Mouse (Mus musculus) hindbrain, embryonic 14.5 days (tissue): ENCODE data around the gene Nol4l. TPM values are rescaled to one million over a fixed set of nuclear protein-coding genes. Genes with fewer than 3 reads are reported as not detected.

Experiments
- ATAC-seq: fragments of 200-750 bp; cut with Nextera tagmentation; 2 replicates; pipeline ENCODE4 v1.8.0; 2017; ENCODE audit warnings: moderate number of reproducible peaks, mild to moderate bottlenecking, moderate TSS enrichment, moderate library complexity; ENCODE audit not compliant: low FRiP score
- DNase-seq: peaks from one replicate; pipeline ENCODE4 v3.0.0-alpha.2; 2015; ENCODE audit warnings: low spot score
- H3K27ac ChIP-seq: fragments of 300-500 bp; sonication (generic); 2 replicates; pipeline ENCODE4 v1.5.1; 2014; ENCODE audit warnings: mild to moderate bottlenecking, moderate library complexity
- H3K27me3 ChIP-seq: fragments of 300-500 bp; sonication (generic); 2 replicates; pipeline ENCODE4 v1.6.1; 2014; ENCODE audit warnings: mild to moderate bottlenecking, low read length, mixed read lengths; ENCODE audit not compliant: control insufficient read depth, insufficient read depth
- H3K36me3 ChIP-seq: fragments of 300-500 bp; sonication (generic); replicated peaks from 2 replicates; pipeline ENCODE4 v1.6.1; 2014; ENCODE audit not compliant: control insufficient read depth, insufficient read depth
- H3K4me1 ChIP-seq: fragments of 300-500 bp; sonication (generic); replicated peaks from 2 replicates; pipeline ENCODE4 v1.6.1; 2014; ENCODE audit warnings: antibody characterized with exemption, low read length, mixed read lengths; ENCODE audit not compliant: control insufficient read depth, insufficient read depth
- H3K4me2 ChIP-seq: fragments of 300-500 bp; sonication (generic); replicated peaks from 2 replicates; pipeline ENCODE4 v1.6.1; 2014; ENCODE audit warnings: mild to moderate bottlenecking, moderate library complexity
- H3K4me3 ChIP-seq: fragments of 300-500 bp; sonication (generic); replicated peaks from 2 replicates; pipeline ENCODE4 v1.5.1; 2014; ENCODE audit warnings: mild to moderate bottlenecking, low read length
- H3K9ac ChIP-seq: fragments of 300-500 bp; sonication (generic); 2 replicates; pipeline ENCODE4 v1.6.1; 2014
- H3K9me3 ChIP-seq: fragments of 300-500 bp; sonication (generic); 2 replicates; pipeline ENCODE4 v1.6.1; 2016; ENCODE audit warnings: low read length; ENCODE audit not compliant: control insufficient read depth
- WGBS: fragments of 180-500 bp; shearing (Covaris S2); extraction: QIAGEN DNeasy Blood & Tissue Kit; methylation state at CpG from one replicate; pipeline ENCODE4 v1.1.7; 2014; 5-methylcytosine and 5-hydroxymethylcytosine counted together
- polyA plus RNA-seq: library from polyadenylated mRNA; unstranded; fragments of >200 nt; fragmentation: Nextera tagmentation; extraction: Ambion mirVana; gene quantifications from 2 replicates; pipeline ENCODE4 v1.2.1, GENCODE M21; 2014

Nol4l gene
- polyA plus RNA-seq, 1 experiment from 2014 or later = 44.8 TPM

DNA sequence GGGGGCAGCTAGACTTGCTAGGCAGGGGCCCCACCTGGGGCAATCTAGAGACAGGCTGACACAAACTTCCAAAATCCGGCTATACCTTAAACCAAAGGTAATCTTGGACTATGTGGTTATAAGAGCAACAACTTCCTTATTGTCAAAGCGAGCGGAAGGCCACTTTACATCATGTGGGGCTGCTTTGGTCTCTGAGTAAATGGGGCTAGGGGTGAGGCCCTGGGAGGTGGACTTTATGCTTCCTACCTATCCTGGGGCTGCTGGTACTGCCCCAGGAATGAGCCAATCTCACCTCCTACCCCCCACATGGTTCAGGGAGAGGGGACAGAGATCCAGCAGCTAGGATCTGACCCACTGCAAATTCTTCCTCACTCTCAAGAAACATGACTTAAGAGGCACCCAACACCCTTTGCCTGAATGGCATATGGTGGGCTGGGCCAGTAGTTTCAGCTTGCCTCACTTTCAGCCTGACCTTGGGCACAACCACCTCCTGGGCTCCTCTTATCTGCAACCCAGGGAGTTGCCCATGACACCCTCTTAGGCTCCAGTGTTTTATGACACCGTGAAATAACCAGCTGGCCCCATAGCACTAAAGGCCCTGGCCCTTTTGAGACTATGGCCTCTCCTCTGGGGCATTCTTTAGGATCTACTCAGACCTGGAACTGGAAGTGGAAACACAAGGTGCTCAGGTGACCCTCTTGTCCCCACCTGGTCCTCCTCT lies 104.5 kb downstream of the Nol4l start:
- WGBS = 89% methylated on average over 4 of the region's 4 CpGs
- Histone ChIP-seq H3K4me2 (no peak overlapping the region), H3K36me3 (peaks cover 52% of the 10 kb centered on the region), H3K4me1 (peaks cover 37% of the 10 kb centered on the region), H3K27ac (peak overlapping the region; percentile 62), H3K4me3 (no peak overlapping the region), H3K9me3 (no peaks in the 10 kb centered on the region), H3K9ac (no peak overlapping the region), H3K27me3 (no peaks in the 10 kb centered on the region)
- ATAC-seq (no peak), DNase-seq (no peak)

DNA sequence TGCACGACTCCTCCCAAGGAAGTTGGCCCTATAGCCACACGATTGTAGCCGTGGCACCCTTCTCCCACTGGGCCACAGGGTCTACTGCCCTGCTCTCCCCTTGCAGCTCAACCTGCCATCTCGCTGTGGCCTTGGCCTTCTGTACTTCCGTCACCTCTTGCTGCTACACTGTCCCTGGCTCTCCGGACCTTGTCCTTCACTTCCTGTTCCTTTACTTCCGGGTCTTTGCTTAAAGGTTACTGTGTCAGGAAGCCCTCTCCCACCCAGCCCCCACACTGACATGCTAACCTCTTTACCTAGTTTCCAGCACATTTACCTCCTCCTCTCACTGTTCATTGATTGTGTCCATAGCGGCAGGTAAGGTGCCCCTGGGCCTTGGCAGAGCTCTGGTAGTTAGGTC lies 105.2 kb downstream of the Nol4l start:
- DNase-seq = no peak
- no peak overlapping the region for H3K9ac ChIP-seq
- no peak overlapping the region; the same call in 1 of the 2 replicates for H3K27ac ChIP-seq
- H3K27me3 ChIP-seq = no peaks in the 10 kb centered on the region
- 83% methylated on average over 8 of the region's 8 CpGs for WGBS
- peaks cover 37% of the 10 kb centered on the region for H3K4me1 ChIP-seq
- H3K4me3 ChIP-seq = no peak overlapping the region
- no peak for ATAC-seq
- H3K4me2 ChIP-seq = no peak overlapping the region
- peaks cover 52% of the 10 kb centered on the region for H3K36me3 ChIP-seq
- H3K9me3 ChIP-seq = no peaks in the 10 kb centered on the region

DNA sequence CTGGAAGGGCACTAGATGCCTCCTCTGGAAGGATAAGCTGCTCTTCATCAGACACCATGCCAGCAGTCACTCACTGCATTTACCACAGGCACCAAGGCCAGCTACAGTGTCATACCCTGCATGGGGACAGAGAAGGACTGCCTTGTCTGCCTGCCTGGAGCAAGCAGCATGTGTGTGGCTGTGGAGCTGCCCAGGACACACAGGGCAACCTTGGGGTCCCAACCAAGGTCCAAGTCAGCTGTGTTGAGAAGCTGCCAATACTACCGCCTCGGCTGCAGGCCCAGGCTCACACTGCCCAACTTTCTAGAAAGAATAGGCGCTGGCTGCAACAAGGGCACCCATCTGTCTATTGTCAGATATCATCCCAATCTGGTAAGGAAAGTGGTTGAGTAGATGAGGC lies 106.7 kb downstream of the Nol4l start:
- Histone ChIP-seq H3K36me3 (peaks cover 54% of the 10 kb centered on the region), H3K4me2 (no peak overlapping the region), H3K4me1 (peaks cover 37% of the 10 kb centered on the region), H3K27ac (no peak overlapping the region), H3K4me3 (no peak overlapping the region), H3K9me3 (no peaks in the 10 kb centered on the region), H3K27me3 (no peaks in the 10 kb centered on the region), H3K9ac (no peak overlapping the region)
- 76% methylated on average over 3 of the region's 3 CpGs for WGBS
- DNase-seq (no peak), ATAC-seq (no peak)

DNA sequence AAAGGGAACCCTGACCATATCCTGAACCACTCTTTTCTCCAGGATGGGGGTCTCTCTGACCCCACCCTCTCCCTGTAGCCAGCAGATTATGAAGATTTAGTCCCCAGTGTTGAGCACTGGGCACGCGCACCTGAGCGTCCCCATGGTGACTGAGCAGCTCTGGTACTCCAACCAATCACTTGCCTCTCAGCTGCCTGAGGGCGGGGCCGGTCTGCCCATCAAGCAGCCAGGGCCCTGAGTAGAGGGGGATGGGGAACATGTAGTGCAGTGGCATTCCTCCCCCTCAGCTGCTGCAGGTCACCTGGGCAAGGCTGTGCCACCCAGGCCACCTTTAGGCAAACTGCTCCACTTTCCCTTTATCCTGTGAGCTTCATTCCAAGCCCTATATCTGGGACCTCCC lies 107.7 kb downstream of the Nol4l start:
- Histone ChIP-seq H3K27me3 (no peaks in the 10 kb centered on the region), H3K4me2 (no peak overlapping the region), H3K4me1 (peaks cover 35% of the 10 kb centered on the region), H3K4me3 (no peak overlapping the region), H3K27ac (no peak overlapping the region), H3K36me3 (peaks cover 62% of the 10 kb centered on the region), H3K9ac (no peak overlapping the region), H3K9me3 (no peaks in the 10 kb centered on the region)
- WGBS = 17% methylated on average over 5 of the region's 5 CpGs
- DNase-seq (no peak), ATAC-seq (peak; percentile 40; the same call in 1 of the 2 replicates)

DNA sequence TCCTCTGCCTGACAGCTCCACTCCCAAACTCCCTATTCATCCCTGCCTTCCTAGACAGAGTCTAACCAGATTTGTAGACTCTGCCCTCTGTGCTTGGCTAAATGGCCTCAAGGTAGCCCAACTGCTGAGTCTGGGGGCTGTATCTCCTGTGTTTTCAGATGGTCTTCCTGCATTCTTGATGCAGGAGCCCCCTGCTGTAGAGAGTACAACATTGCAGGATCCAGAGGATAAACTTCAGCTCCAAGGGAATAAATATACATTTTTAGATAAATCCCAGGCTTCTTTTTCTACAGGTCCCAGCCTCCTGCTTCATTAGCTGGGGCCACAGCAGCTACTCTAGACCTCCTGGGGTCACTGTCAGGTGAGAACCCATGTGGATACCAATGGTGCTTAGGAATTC lies 108.5 kb downstream of the Nol4l start:
- peaks cover 30% of the 10 kb centered on the region for H3K4me1 ChIP-seq
- H3K9ac ChIP-seq = no peak overlapping the region
- no peak overlapping the region for H3K27ac ChIP-seq
- DNase-seq (no peak), ATAC-seq (no peak)
- H3K36me3 ChIP-seq = peaks cover 70% of the 10 kb centered on the region
- H3K4me2 ChIP-seq = no peak overlapping the region
- no peaks in the 10 kb centered on the region for H3K27me3 ChIP-seq
- no peaks in the 10 kb centered on the region for H3K9me3 ChIP-seq
- no peak overlapping the region for H3K4me3 ChIP-seq

DNA sequence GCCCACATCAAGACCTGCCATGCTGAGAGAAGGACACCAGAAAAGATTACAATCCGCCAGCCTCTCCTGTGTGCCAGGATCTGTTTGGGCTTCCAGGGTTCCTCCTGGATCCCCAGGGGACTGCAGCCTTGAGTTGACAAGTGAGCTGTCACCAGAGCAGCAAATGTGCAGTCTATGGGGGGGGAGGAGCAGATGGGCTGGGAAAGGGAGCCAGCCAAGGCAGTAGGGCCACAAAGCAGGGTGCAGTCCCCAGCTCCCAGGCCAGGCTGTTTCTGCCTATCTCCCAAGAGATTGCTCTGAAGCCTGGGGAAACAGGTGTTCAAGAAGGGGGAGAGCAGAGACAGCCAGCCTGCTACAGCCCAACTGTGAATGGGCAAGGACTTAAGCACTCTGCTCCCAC lies 111.4 kb downstream of the Nol4l start:
- ATAC-seq (no peak), DNase-seq (no peak)
- H3K36me3 ChIP-seq = peaks cover 77% of the 10 kb centered on the region
- no peak overlapping the region for H3K4me3 ChIP-seq
- no peak overlapping the region for H3K9ac ChIP-seq
- H3K27me3 ChIP-seq = no peaks in the 10 kb centered on the region
- H3K27ac ChIP-seq = no peak overlapping the region
- H3K4me2 ChIP-seq = no peak overlapping the region
- peaks cover 15% of the 10 kb centered on the region; the same call in 1 of the 2 replicates for H3K4me1 ChIP-seq
- H3K9me3 ChIP-seq = no peaks in the 10 kb centered on the region
- 85% methylated on average over 1 of the region's 1 CpGs for WGBS

DNA sequence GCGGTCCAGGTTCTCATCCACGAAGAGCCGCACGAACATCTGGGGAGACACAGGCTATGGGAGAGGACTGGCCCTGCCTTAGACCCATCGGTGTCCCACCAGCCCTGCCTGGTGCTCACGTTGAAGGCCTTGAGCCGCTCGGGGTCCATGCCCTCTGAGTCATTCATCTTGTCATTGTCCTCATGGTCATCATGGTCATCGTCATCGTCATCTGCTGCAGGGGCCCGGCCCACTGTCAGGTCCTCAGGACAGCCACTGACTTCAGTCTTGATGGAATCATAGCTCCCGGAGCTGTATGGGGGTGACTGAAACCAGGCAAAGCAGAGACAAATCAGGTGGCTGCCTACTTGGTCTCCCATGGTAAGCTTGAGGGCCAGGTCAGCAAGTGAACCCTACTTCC lies 111.9 kb downstream of the Nol4l start:
- Histone ChIP-seq H3K4me2 (no peak overlapping the region), H3K4me3 (no peak overlapping the region), H3K27ac (no peak overlapping the region), H3K4me1 (peaks cover 10% of the 10 kb centered on the region; the same call in 1 of the 2 replicates), H3K27me3 (no peaks in the 10 kb centered on the region), H3K36me3 (peaks cover 83% of the 10 kb centered on the region), H3K9me3 (no peaks in the 10 kb centered on the region), H3K9ac (no peak overlapping the region)
- no peak for ATAC-seq
- no peak for DNase-seq
- 96% methylated on average over 12 of the region's 12 CpGs for WGBS

DNA sequence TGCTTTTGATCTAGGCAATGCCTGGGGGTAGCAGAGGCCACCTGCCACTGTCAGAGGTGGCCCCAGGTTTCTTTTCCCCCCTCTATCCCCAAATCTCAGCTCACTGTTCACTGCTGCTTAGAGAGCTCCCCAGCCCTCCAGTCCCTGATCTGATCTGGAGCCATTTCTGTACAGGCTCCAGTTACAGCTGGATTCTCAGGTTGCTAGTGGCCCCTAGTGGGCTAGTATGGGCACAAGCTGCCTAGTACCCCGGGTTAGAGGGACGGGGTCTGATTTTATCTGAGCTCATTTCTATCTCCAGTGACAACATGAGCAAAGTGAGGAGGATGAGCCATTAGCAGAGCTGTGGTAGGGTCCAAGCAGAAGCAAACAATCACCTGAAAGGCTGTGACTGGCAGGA lies 115.2 kb downstream of the Nol4l start:
- no peak overlapping the region for H3K27ac ChIP-seq
- no peaks in the 10 kb centered on the region for H3K4me1 ChIP-seq
- H3K4me2 ChIP-seq = no peak overlapping the region
- no peaks in the 10 kb centered on the region for H3K27me3 ChIP-seq
- peaks cover 100% of the 10 kb centered on the region for H3K36me3 ChIP-seq
- 50% methylated on average over 2 of the region's 2 CpGs for WGBS
- DNase-seq = no peak
- no peak for ATAC-seq
- no peak overlapping the region for H3K9ac ChIP-seq
- H3K9me3 ChIP-seq = no peaks in the 10 kb centered on the region
- no peak overlapping the region for H3K4me3 ChIP-seq

DNA sequence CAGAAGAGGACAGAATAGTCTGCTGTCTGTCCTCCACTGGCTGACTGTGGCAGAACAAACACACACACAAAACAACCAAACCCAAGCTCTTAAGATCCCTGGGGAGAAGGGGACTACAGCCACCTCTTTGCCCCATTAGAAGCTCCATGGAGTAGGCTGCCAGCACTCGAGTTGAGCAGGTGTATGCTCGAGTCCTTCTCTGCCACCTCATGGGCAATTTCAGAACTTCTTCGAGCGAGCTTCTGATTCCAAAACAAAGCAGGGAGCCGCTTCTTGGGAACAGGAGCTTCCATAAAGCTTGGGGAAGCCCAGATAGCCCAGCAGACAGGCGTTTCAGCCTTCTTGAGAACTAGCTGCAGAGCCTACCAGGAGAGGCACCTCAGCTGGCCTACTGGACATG lies 117.2 kb downstream of the Nol4l start:
- 68% methylated on average over 6 of the region's 6 CpGs for WGBS
- no peak overlapping the region for H3K4me3 ChIP-seq
- no peak overlapping the region for H3K4me2 ChIP-seq
- H3K27ac ChIP-seq = no peak overlapping the region
- no peaks in the 10 kb centered on the region for H3K4me1 ChIP-seq
- H3K9ac ChIP-seq = no peak overlapping the region
- no peak for ATAC-seq
- H3K27me3 ChIP-seq = no peaks in the 10 kb centered on the region
- no peaks in the 10 kb centered on the region for H3K9me3 ChIP-seq
- no peak for DNase-seq
- peaks cover 99% of the 10 kb centered on the region for H3K36me3 ChIP-seq

DNA sequence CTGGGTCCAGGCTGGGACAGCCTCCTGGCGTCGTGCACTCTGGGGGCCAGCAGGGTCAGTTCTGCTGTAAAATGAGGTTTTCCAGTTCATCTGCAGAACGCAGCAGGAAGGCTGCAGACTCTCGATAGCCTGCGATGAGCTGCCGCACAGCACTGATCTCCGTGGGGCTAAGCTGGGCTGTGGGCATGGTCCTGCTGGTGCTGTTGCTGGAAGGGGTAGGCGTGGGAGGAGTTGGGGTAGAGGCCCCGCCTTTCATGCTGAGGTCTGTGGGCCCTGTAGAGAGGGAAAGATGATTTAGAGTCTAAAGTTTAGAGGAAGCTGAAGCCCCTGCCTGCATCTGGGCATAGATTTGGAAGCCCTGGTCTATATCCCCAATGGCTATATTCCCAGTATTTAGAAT lies 118.2 kb downstream of the Nol4l start:
- Histone ChIP-seq H3K4me2 (no peak overlapping the region), H3K4me3 (no peak overlapping the region), H3K27ac (no peak overlapping the region), H3K9ac (no peak overlapping the region), H3K27me3 (no peaks in the 10 kb centered on the region), H3K9me3 (no peaks in the 10 kb centered on the region), H3K4me1 (no peaks in the 10 kb centered on the region), H3K36me3 (peaks cover 98% of the 10 kb centered on the region)
- DNase-seq (no peak), ATAC-seq (no peak)
- WGBS = 69% methylated on average over 9 of the region's 9 CpGs
